ENCODE assay signal across 25 mouse cellular contexts in genomic region chr3:133987681-133988080, GRCm38 (mm10).
"Had no signal": no experiment of that assay in that cellular context is flagged by ENCODE, and none has a peak within 500 bp of the region (broad histone marks: within the 10 kb centered on the region; RNA-seq: fewer than 3 reads in every experiment).

No protein-coding gene starts in this region.

- H3K9ac ChIP-seq: heart, embryonic 13.5 days; heart, embryonic 15.5 days; hindbrain, embryonic 13.5 days; hindbrain, embryonic 15.5 days; limb, embryonic 12.5 days; limb, embryonic 15.5 days; liver, embryonic 12.5 days; liver, embryonic 14.5 days had no signal

- H3K9me3 ChIP-seq: heart, embryonic 13.5 days; heart, embryonic 15.5 days; hindbrain, embryonic 13.5 days; hindbrain, embryonic 15.5 days; limb, embryonic 12.5 days; limb, embryonic 15.5 days; liver, embryonic 12.5 days had no signal

- DNase-seq: gastrocnemius, postnatal 14 days; gastrocnemius, postnatal 36 days; heart, adult 11 months; heart, adult 2 months; heart, postnatal 14 days; heart, postnatal 36 days; kidney, adult 11 months; kidney, adult 2 months; kidney, adult 9 months; kidney, postnatal 10 days; kidney, postnatal 25 days; layer of hippocampus, adult 9-11 months; layer of hippocampus, postnatal 36 days; left cerebral cortex, postnatal 4 days had no signal

- H3K4me1 ChIP-seq: heart, embryonic 13.5 days; heart, embryonic 15.5 days; hindbrain, embryonic 13.5 days; hindbrain, embryonic 15.5 days; limb, embryonic 12.5 days; limb, embryonic 15.5 days; liver, embryonic 12.5 days had no signal

- H3K27me3 ChIP-seq: heart, embryonic 13.5 days; heart, embryonic 15.5 days; hindbrain, embryonic 13.5 days; hindbrain, embryonic 15.5 days; limb, embryonic 12.5 days; limb, embryonic 15.5 days; liver, embryonic 12.5 days had no signal

- H3K4me2 ChIP-seq: heart, embryonic 11.5 days; heart, embryonic 13.5 days; heart, embryonic 15.5 days; hindbrain, embryonic 13.5 days; hindbrain, embryonic 15.5 days; limb, embryonic 12.5 days; limb, embryonic 15.5 days; liver, embryonic 12.5 days had no signal

- H3K36me3 ChIP-seq: heart, embryonic 13.5 days; heart, embryonic 15.5 days; hindbrain, embryonic 13.5 days; hindbrain, embryonic 15.5 days; limb, embryonic 12.5 days; limb, embryonic 15.5 days; liver, embryonic 12.5 days had no signal

- H3K4me3 ChIP-seq: heart, adult 2 months; heart, embryonic 13.5 days; heart, embryonic 15.5 days; hindbrain, embryonic 13.5 days; hindbrain, embryonic 15.5 days; limb, embryonic 12.5 days; limb, embryonic 15.5 days; liver, embryonic 12.5 days had no signal

- H3K27ac ChIP-seq: heart, adult 2 months; heart, embryonic 13.5 days; heart, embryonic 15.5 days; hindbrain, embryonic 13.5 days; hindbrain, embryonic 15.5 days; hindbrain, postnatal 0 days; limb, embryonic 12.5 days; limb, embryonic 15.5 days; liver, embryonic 12.5 days; liver, embryonic 14.5 days had no signal

- ATAC-seq: hindbrain, postnatal 0 days; intestine, embryonic 16.5 days; liver, embryonic 12.5 days had no signal
